Comparison of ENCODE assay signal across 9 mouse cellular contexts in genomic region chr11:100004846-100005245, GRCm38 (mm10). TPM values are rescaled to one million over a fixed set of nuclear protein-coding genes. Genes with fewer than 3 reads are reported as not detected.
DNase-seq lines count a peak whose midpoint lies in the region; ATAC-seq and TF ChIP-seq lines count a peak whose summit lies in the region.
"Had no signal": no experiment of that assay in that cellular context is flagged by ENCODE, and none has a peak within 500 bp of the region (broad histone marks: within the 10 kb centered on the region; RNA-seq: fewer than 3 reads in every experiment).

No protein-coding gene starts in this region.

- no peak overlapping the region for H3K4me2 ChIP-seq in lung, embryonic 14.5 days
- H3K4me2 ChIP-seq: liver, embryonic 13.5 days had no signal

- H3K27ac ChIP-seq in testis, adult 2 months (ENCODE audit: control insufficient read depth, insufficient read depth, low read depth, low read length): no peak overlapping the region
- H3K27ac ChIP-seq in lung, embryonic 14.5 days (ENCODE audit: low read depth): no peak overlapping the region
- H3K27ac ChIP-seq: liver, embryonic 13.5 days had no signal

- H3K4me3 ChIP-seq in testis, adult 2 months (ENCODE audit: control insufficient read depth, low read depth, low read length): no peak overlapping the region
- H3K4me3 ChIP-seq in lung, embryonic 14.5 days (ENCODE audit: low read depth, low read length): no peak overlapping the region
- H3K4me3 ChIP-seq: liver, embryonic 13.5 days had no signal

- no peak for TF ChIP-seq POLR2A in testis, adult 2 months (IDR thresholded peaks at IDR 0.05; ENCODE audit: control insufficient read depth, low read depth, low read length)

- H3K9me3 ChIP-seq in lung, embryonic 14.5 days (ENCODE audit: low read depth, low read length): no peaks in the 10 kb centered on the region
- H3K9me3 ChIP-seq: liver, embryonic 13.5 days had no signal

- H3K9ac ChIP-seq in lung, embryonic 14.5 days: no peak overlapping the region
- H3K9ac ChIP-seq: liver, embryonic 13.5 days had no signal

- 15% methylated on average over 6 of the region's 6 CpGs for WGBS in lung, embryonic 14.5 days

- ATAC-seq in lung, embryonic 14.5 days (ENCODE audit: insufficient read depth): no peak

- no peaks in the 10 kb centered on the region for H3K4me1 ChIP-seq in testis, adult 2 months (ENCODE audit: control insufficient read depth, insufficient read depth, low read length)
- H3K4me1 ChIP-seq in lung, embryonic 14.5 days (ENCODE audit: insufficient read depth): no peaks in the 10 kb centered on the region
- H3K4me1 ChIP-seq: liver, embryonic 13.5 days had no signal

- no peaks in the 10 kb centered on the region for H3K36me3 ChIP-seq in testis, adult 2 months (ENCODE audit: control insufficient read depth, insufficient read depth, low read length)
- H3K36me3 ChIP-seq in lung, embryonic 14.5 days (ENCODE audit: insufficient read depth): no peaks in the 10 kb centered on the region
- H3K36me3 ChIP-seq: liver, embryonic 13.5 days had no signal

- peak; percentile 19 for DNase-seq in gastrocnemius, adult 18-20 months (ENCODE audit: low spot score)
- DNase-seq in gastrocnemius, postnatal 25 days: no peak
- DNase-seq in testis, postnatal 14 days (ENCODE audit: low spot score): no peak
- peak; percentile 51 to 59 for DNase-seq in cerebellum, postnatal 36 days
- DNase-seq in kidney, postnatal 10 days: peak; percentile 70
- peak; percentile 82 for DNase-seq in lung, embryonic 14.5 days
- peak; percentile 17 for DNase-seq in thymus, postnatal 25 days
- DNase-seq: liver, embryonic 13.5 days had no signal

- peak; percentile 50; the same call in 1 of the 2 replicates for TF ChIP-seq CTCF in testis, adult 2 months (IDR thresholded peaks at IDR 0.05; ENCODE audit: control insufficient read depth, insufficient read depth, insufficient replicate concordance, low read depth, low read length)
- TF ChIP-seq CTCF in lung, embryonic 14.5 days (IDR thresholded peaks at IDR 0.05; ENCODE audit: low read depth): peak; percentile 85

- no peaks in the 10 kb centered on the region for H3K27me3 ChIP-seq in testis, adult 2 months (ENCODE audit: control insufficient read depth, insufficient read depth, low read length)
- H3K27me3 ChIP-seq in lung, embryonic 14.5 days (ENCODE audit: insufficient read depth, low read length): no peaks in the 10 kb centered on the region
- H3K27me3 ChIP-seq: liver, embryonic 13.5 days had no signal

RNA-seq across cellular contexts. Expression of gene Krtap17-1, which starts 11.1 kb away (rescaled TPM):
- total RNA-seq in gastrocnemius, adult 18-20 months (2021): not detected
- not detected for total RNA-seq in gastrocnemius, postnatal 25 days (2021)
- 1.8 and 2.0 TPM in 2 replicates for polyA plus RNA-seq in testis, adult 2 months (2012; rRNA removed)
- polyA plus RNA-seq in lung, embryonic 14.5 days (2014; fragmentation: Nextera tagmentation; extraction: Ambion mirVana): 0.75 and 0.87 TPM in 2 replicates
- polyA plus RNA-seq: liver, embryonic 13.5 days had no signal

RNA-seq across cellular contexts. Expression of gene Krt33a, which starts 11.2 kb away (rescaled TPM):
- total RNA-seq in gastrocnemius, adult 18-20 months (2021): under 1 TPM in 1 of 2 experiments, not detected in 1; 0.21 TPM
- not detected for total RNA-seq in gastrocnemius, postnatal 25 days (2021)
- polyA plus RNA-seq in testis, adult 2 months (2012; rRNA removed): not detected in 2 replicates
- not detected in 2 replicates for polyA plus RNA-seq in lung, embryonic 14.5 days (2014; fragmentation: Nextera tagmentation; extraction: Ambion mirVana)
- polyA plus RNA-seq: liver, embryonic 13.5 days had no signal

RNA-seq across cellular contexts. Expression of gene Krtap16-1, which starts 18.4 kb away (rescaled TPM):
- not detected for total RNA-seq in gastrocnemius, adult 18-20 months (2021)
- not detected for total RNA-seq in gastrocnemius, postnatal 25 days (2021)
- 0.06 and 0.12 TPM in 2 replicates for polyA plus RNA-seq in testis, adult 2 months (2012; rRNA removed)
- not detected in 2 replicates for polyA plus RNA-seq in lung, embryonic 14.5 days (2014; fragmentation: Nextera tagmentation; extraction: Ambion mirVana)
- polyA plus RNA-seq: liver, embryonic 13.5 days had no signal

RNA-seq across cellular contexts. Expression of gene Krt33b, which starts 24.8 kb away (rescaled TPM):
- not detected for total RNA-seq in gastrocnemius, adult 18-20 months (2021)
- total RNA-seq in gastrocnemius, postnatal 25 days (2021): not detected
- not detected in 2 replicates for polyA plus RNA-seq in testis, adult 2 months (2012; rRNA removed)
- polyA plus RNA-seq in lung, embryonic 14.5 days (2014; fragmentation: Nextera tagmentation; extraction: Ambion mirVana): not detected in 2 replicates
- polyA plus RNA-seq: liver, embryonic 13.5 days had no signal

RNA-seq across cellular contexts. Expression of gene Krtap29-1, which starts 26.0 kb away (rescaled TPM):
- not detected for total RNA-seq in gastrocnemius, adult 18-20 months (2021)
- not detected for total RNA-seq in gastrocnemius, postnatal 25 days (2021)
- polyA plus RNA-seq in testis, adult 2 months (2012; rRNA removed): 0.24 TPM in 1 of 2 replicates, not detected in the other
- not detected in 2 replicates for polyA plus RNA-seq in lung, embryonic 14.5 days (2014; fragmentation: Nextera tagmentation; extraction: Ambion mirVana)
- polyA plus RNA-seq: liver, embryonic 13.5 days had no signal

Comparison
In these comparisons a context has a peak if more than half of its experiments do, and no peak if none do; other contexts are left out.
1. DNase-seq: peak in gastrocnemius, adult 18-20 months (single experiment), cerebellum, postnatal 36 days (2 of 2), kidney, postnatal 10 days (single experiment), lung, embryonic 14.5 days (single experiment) and thymus, postnatal 25 days (single experiment); none in gastrocnemius, postnatal 25 days (single experiment) and testis, postnatal 14 days (single experiment).